In the genomic region with DNA sequence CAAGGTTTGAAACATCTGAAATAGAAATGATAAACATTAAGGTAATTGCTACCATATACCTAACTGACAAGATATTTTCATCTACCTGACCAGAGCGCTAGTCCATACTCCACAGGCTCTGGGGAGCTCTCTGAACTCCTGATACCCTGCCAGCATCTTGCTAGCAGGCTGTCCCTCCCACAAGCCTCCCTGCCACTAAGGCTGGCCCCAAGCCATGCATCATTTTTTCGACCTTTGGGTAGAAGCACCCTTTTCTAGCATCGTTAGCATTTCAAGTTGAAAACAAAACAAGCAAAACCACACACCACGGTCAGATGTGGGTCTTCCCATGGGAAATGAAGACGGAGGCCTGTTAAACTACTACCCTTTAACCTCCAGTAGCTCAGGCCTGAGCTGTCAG, we compare ENCODE assay signal across 22 mouse cellular contexts. TPM values are rescaled to one million over a fixed set of nuclear protein-coding genes. Genes with fewer than 3 reads are reported as not detected.
DNase-seq lines count a peak whose midpoint lies in the region; ATAC-seq lines count a peak whose summit lies in the region.
"Had no signal": no experiment of that assay in that cellular context is flagged by ENCODE, and none has a peak within 500 bp of the region (broad histone marks: within the 10 kb centered on the region; RNA-seq: fewer than 3 reads in every experiment).

No protein-coding gene starts in this region.

- WGBS in intestine, embryonic 15.5 days, result 89% methylated on average over 5 of the region's 5 CpGs
- WGBS in intestine, embryonic 16.5 days, result 87% methylated on average over 5 of the region's 5 CpGs

- H3K4me3 ChIP-seq in intestine, embryonic 15.5 days (replicated peaks), result no peak overlapping the region
- H3K4me3 ChIP-seq in intestine, embryonic 16.5 days (ENCODE audit: low read length), result no peak overlapping the region
- H3K4me3 ChIP-seq: embryonic facial prominence, embryonic 13.5 days; forebrain, embryonic 12.5 days; heart, embryonic 10.5 days; hindbrain, embryonic 12.5 days had no signal

- no peak overlapping the region for H3K27ac ChIP-seq in intestine, embryonic 15.5 days
- H3K27ac ChIP-seq in intestine, embryonic 16.5 days (ENCODE audit: low read length), result no peak overlapping the region
- H3K27ac ChIP-seq: embryonic facial prominence, embryonic 13.5 days; forebrain, embryonic 12.5 days; heart, embryonic 10.5 days; hindbrain, embryonic 12.5 days had no signal

- no peaks in the 10 kb centered on the region for H3K27me3 ChIP-seq in intestine, embryonic 15.5 days (replicated peaks)
- no peaks in the 10 kb centered on the region for H3K27me3 ChIP-seq in intestine, embryonic 16.5 days (replicated peaks; ENCODE audit: control insufficient read depth, insufficient read depth, low read length)
- H3K27me3 ChIP-seq: CH12.LX; embryonic facial prominence, embryonic 13.5 days; forebrain, embryonic 12.5 days; hindbrain, embryonic 12.5 days had no signal

- no peak for ATAC-seq in intestine, embryonic 15.5 days
- ATAC-seq in intestine, embryonic 16.5 days, result no peak
- ATAC-seq in CD4-positive, CD25-positive, alpha-beta regulatory T cell, adult 4 months, result no peak
- ATAC-seq: forebrain, embryonic 16.5 days had no signal

- peak; percentile 67 to 70 for DNase-seq in kidney, adult 8-10 months
- no peak for DNase-seq in kidney, postnatal 4 days
- peak; percentile 64 for DNase-seq in kidney, postnatal 14 days
- no peak for DNase-seq in thymus, adult 18-20 months
- DNase-seq: adrenal gland, postnatal 10 days; cerebellum, adult 11 months; cerebellum, adult 8-10 months; gastrocnemius, postnatal 10 days; heart, adult 18-20 months; heart, postnatal 10 days; heart, postnatal 4 days had no signal

- no peaks in the 10 kb centered on the region for H3K9me3 ChIP-seq in intestine, embryonic 15.5 days
- no peaks in the 10 kb centered on the region for H3K9me3 ChIP-seq in intestine, embryonic 16.5 days (ENCODE audit: control insufficient read depth, low read length)
- H3K9me3 ChIP-seq: embryonic facial prominence, embryonic 13.5 days had no signal

- H3K36me3 ChIP-seq in intestine, embryonic 15.5 days, result peaks cover 24% of the 10 kb centered on the region
- H3K36me3 ChIP-seq in intestine, embryonic 16.5 days (ENCODE audit: control insufficient read depth, insufficient read depth, low read length), result peaks cover 20% of the 10 kb centered on the region

- H3K9ac ChIP-seq in intestine, embryonic 15.5 days, result 0 out of 2 replicates have a peak overlapping the region, but pooled peaks have one; percentile 9
- no peak overlapping the region for H3K9ac ChIP-seq in intestine, embryonic 16.5 days (ENCODE audit: low read depth, low read length)
- H3K9ac ChIP-seq: embryonic facial prominence, embryonic 13.5 days; forebrain, embryonic 12.5 days; hindbrain, embryonic 12.5 days had no signal

- H3K4me1 ChIP-seq in intestine, embryonic 15.5 days (replicated peaks), result 0 out of 2 replicates have a peak, but pooled peaks cover 9% of the 10 kb centered on the region
- peaks cover 10% of the 10 kb centered on the region for H3K4me1 ChIP-seq in intestine, embryonic 16.5 days (ENCODE audit: control insufficient read depth, insufficient read depth, low read length)

- no peak overlapping the region for H3K4me2 ChIP-seq in intestine, embryonic 15.5 days (replicated peaks)
- no peak overlapping the region for H3K4me2 ChIP-seq in intestine, embryonic 16.5 days (ENCODE audit: low read depth, low read length)
- H3K4me2 ChIP-seq: embryonic facial prominence, embryonic 13.5 days; forebrain, embryonic 12.5 days; hindbrain, embryonic 12.5 days had no signal

RNA-seq across cellular contexts. Expression of gene Atp5mpl, which starts 3.4 kb away (rescaled TPM):
- 924 and 941 TPM in 2 replicates for polyA plus RNA-seq in intestine, embryonic 15.5 days (2015; fragmentation: Nextera tagmentation; extraction: Ambion mirVana)
- polyA plus RNA-seq in intestine, embryonic 16.5 days (2015; fragmentation: Nextera tagmentation; extraction: Ambion mirVana), result 900 and 957 TPM in 2 replicates
- 100 to 1,000 TPM; 202 to 279 TPM for polyA plus RNA-seq in CD4-positive, CD25-positive, alpha-beta regulatory T cell, adult 4 months (2017; shearing (Covaris generic))

RNA-seq across cellular contexts. Expression of gene Tdrd9, which starts 8.0 kb away (rescaled TPM):
- polyA plus RNA-seq in intestine, embryonic 15.5 days (2015; fragmentation: Nextera tagmentation; extraction: Ambion mirVana), result 0.46 TPM in 1 of 2 replicates, not detected in the other
- 0.20 and 0.24 TPM in 2 replicates for polyA plus RNA-seq in intestine, embryonic 16.5 days (2015; fragmentation: Nextera tagmentation; extraction: Ambion mirVana)
- polyA plus RNA-seq in CD4-positive, CD25-positive, alpha-beta regulatory T cell, adult 4 months (2017; shearing (Covaris generic)), result not detected

RNA-seq across cellular contexts. Expression of gene Rd3l, which starts 17.8 kb away (rescaled TPM):
- polyA plus RNA-seq in intestine, embryonic 15.5 days (2015; fragmentation: Nextera tagmentation; extraction: Ambion mirVana), result not detected in 2 replicates
- polyA plus RNA-seq in intestine, embryonic 16.5 days (2015; fragmentation: Nextera tagmentation; extraction: Ambion mirVana), result not detected in 2 replicates
- polyA plus RNA-seq in CD4-positive, CD25-positive, alpha-beta regulatory T cell, adult 4 months (2017; shearing (Covaris generic)), result not detected
- polyA plus RNA-seq: brain, embryonic 14.5 days; C2C12; embryonic facial prominence, embryonic 13.5 days; forebrain, embryonic 12.5 days; forebrain, embryonic 16.5 days; hindbrain, embryonic 12.5 days had no signal

RNA-seq across cellular contexts. Expression of gene Ppp1r13b, which starts 55.4 kb away (rescaled TPM):
- polyA plus RNA-seq in intestine, embryonic 15.5 days (2015; fragmentation: Nextera tagmentation; extraction: Ambion mirVana), result 19.8 and 21.7 TPM in 2 replicates
- polyA plus RNA-seq in intestine, embryonic 16.5 days (2015; fragmentation: Nextera tagmentation; extraction: Ambion mirVana), result 5.6 and 7.9 TPM in 2 replicates
- polyA plus RNA-seq in CD4-positive, CD25-positive, alpha-beta regulatory T cell, adult 4 months (2017; shearing (Covaris generic)), result 10 to 100 TPM; 10.7 to 15.1 TPM

Comparison
In these comparisons a context has a peak if more than half of its experiments do, and no peak if none do; other contexts are left out.
1. DNase-seq: peak in kidney, adult 8-10 months (2 of 2) and kidney, postnatal 14 days (single experiment); none in kidney, postnatal 4 days (0 of 2) and thymus, adult 18-20 months (0 of 2).